Mouse (Mus musculus): Measurements from ENCODE around the gene Dnah8.

DNA sequence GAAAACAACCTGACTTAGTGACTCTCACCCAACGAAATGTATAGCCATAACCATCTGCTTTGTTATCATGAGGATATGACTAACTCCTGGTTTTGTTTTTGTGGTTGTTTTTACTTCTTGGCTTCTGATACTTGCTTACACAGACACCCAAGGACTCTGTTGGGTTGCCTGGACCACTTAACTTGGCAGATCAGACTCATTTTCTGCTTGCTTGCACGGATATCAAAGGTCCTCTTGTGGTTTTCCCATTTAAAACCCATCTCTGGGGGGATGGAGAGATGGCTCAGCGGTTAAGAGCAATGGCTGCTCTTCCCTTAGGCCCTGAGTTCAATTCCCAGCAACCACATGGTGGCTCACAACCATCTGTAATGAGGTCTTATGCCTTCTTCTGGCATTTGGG, 954 bp upstream of the Dnah8 start:
- no peak for TF ChIP-seq CTCF (IDR thresholded peaks at IDR 0.05; ENCODE audit: insufficient read depth, low read depth, low read length)
- no peak for TF ChIP-seq POLR2A (IDR thresholded peaks at IDR 0.05; ENCODE audit: insufficient read depth, low read depth, low read length)
